Mouse (Mus musculus) neural tube, embryonic 14.5 days (tissue): Measurements from ENCODE around the gene Tgfb2. TPM values are rescaled to one million over a fixed set of nuclear protein-coding genes. Genes with fewer than 3 reads are reported as not detected.

ENCODE experiments used
- ATAC-seq: fragments of 200-750 bp; cut with Nextera tagmentation; 2 replicates; pipeline ENCODE4 v1.8.0; 2017; ENCODE audit warnings: low read depth, mild to moderate bottlenecking, moderate TSS enrichment, moderate library complexity
- H3K27ac ChIP-seq: fragments of 300-500 bp; sonication (generic); 2 replicates; pipeline ENCODE4 v1.5.1; 2014; ENCODE audit warnings: low read depth, mild to moderate bottlenecking, control low read depth, low read length, moderate library complexity, mixed read lengths
- H3K27me3 ChIP-seq: fragments of 300-500 bp; sonication (generic); 2 replicates; pipeline ENCODE4 v1.6.1; 2014; ENCODE audit warnings: low read length; ENCODE audit not compliant: control insufficient read depth, insufficient read depth
- H3K36me3 ChIP-seq: fragments of 300-500 bp; sonication (generic); 2 replicates; pipeline ENCODE4 v1.6.1; 2014; ENCODE audit warnings: low read length, mixed read lengths; ENCODE audit not compliant: control insufficient read depth, insufficient read depth
- H3K4me1 ChIP-seq: fragments of 300-500 bp; sonication (generic); 2 replicates; pipeline ENCODE4 v1.6.1; 2014; ENCODE audit warnings: low read length; ENCODE audit not compliant: control insufficient read depth, insufficient read depth
- H3K4me2 ChIP-seq: fragments of 300-500 bp; sonication (generic); 2 replicates; pipeline ENCODE4 v1.6.1; 2014; ENCODE audit warnings: mild to moderate bottlenecking, low read depth, low read length, control low read depth
- H3K4me3 ChIP-seq: fragments of 300-500 bp; sonication (generic); 2 replicates; pipeline ENCODE4 v1.5.1; 2014; ENCODE audit warnings: low read depth, low read length, control low read depth, mixed read lengths
- H3K9ac ChIP-seq: fragments of 300-500 bp; sonication (generic); replicated peaks from 2 replicates; pipeline ENCODE4 v1.6.1; 2014; ENCODE audit warnings: low read depth, mild to moderate bottlenecking, control low read depth, low read length, mixed read lengths
- H3K9me3 ChIP-seq: fragments of 300-500 bp; sonication (generic); 2 replicates; pipeline ENCODE4 v1.6.1; 2016; ENCODE audit warnings: low read length; ENCODE audit not compliant: control insufficient read depth
- WGBS: fragments of 180-500 bp; shearing (Covaris S2); extraction: QIAGEN DNeasy Blood & Tissue Kit; methylation state at CpG from one replicate; pipeline ENCODE4 v1.1.7; 2014; 5-methylcytosine and 5-hydroxymethylcytosine counted together
- polyA plus RNA-seq: library from polyadenylated mRNA; unstranded; fragments of >200 nt; fragmentation: Nextera tagmentation; extraction: Ambion mirVana; gene quantifications from 2 replicates; pipeline ENCODE4 v1.2.1, GENCODE M21; 2014

The Tgfb2 gene
- polyA plus RNA-seq, 1 experiment from 2014 or later: 35.9 TPM

- Histone ChIP-seq H3K9ac (no peak overlapping the region), H3K9me3 (no peaks in the 10 kb centered on the region), H3K4me2 (no peak overlapping the region), H3K4me1 (no peaks in the 10 kb centered on the region), H3K4me3 (no peak overlapping the region), H3K36me3 (no peaks in the 10 kb centered on the region), H3K27me3 (no peaks in the 10 kb centered on the region), H3K27ac (no peak overlapping the region)
- no peak for ATAC-seq
- 92% methylated on average over 6 of the region's 6 CpGs for WGBS
These were observed 123.7 kb downstream of the Tgfb2 start for GRCm38 (mm10) chr1:186582113-186582512.

GRCm38 (mm10) chr1:186581666-186582065, 124.1 kb downstream of the Tgfb2 start:
- Histone ChIP-seq H3K4me3 (no peak overlapping the region), H3K4me2 (no peak overlapping the region), H3K9ac (no peak overlapping the region), H3K36me3 (no peaks in the 10 kb centered on the region), H3K4me1 (no peaks in the 10 kb centered on the region), H3K9me3 (no peaks in the 10 kb centered on the region), H3K27me3 (no peaks in the 10 kb centered on the region), H3K27ac (no peak overlapping the region)
- WGBS: 79% methylated on average over 2 of the region's 2 CpGs
- no peak for ATAC-seq

- no peak overlapping the region for H3K27ac ChIP-seq
- WGBS: 97% methylated on average over 2 of the region's 2 CpGs
These were observed 124.7 kb downstream of the Tgfb2 start for GRCm38 (mm10) chr1:186581114-186581513.

GRCm38 (mm10) chr1:186577302-186577701, 128.5 kb downstream of the Tgfb2 start:
- no peak overlapping the region for H3K4me3 ChIP-seq
- no peaks in the 10 kb centered on the region for H3K4me1 ChIP-seq
- no peak for ATAC-seq
- H3K27me3 ChIP-seq: no peaks in the 10 kb centered on the region
- H3K27ac ChIP-seq: no peak overlapping the region
- H3K9ac ChIP-seq: no peak overlapping the region
- H3K36me3 ChIP-seq: no peaks in the 10 kb centered on the region
- H3K9me3 ChIP-seq: no peaks in the 10 kb centered on the region
- H3K4me2 ChIP-seq: no peak overlapping the region
- WGBS: 87% methylated on average over 5 of the region's 5 CpGs

More at GRCm38 (mm10) chr1:186581114-186581513, 124.7 kb downstream of the Tgfb2 start:
- Histone ChIP-seq H3K4me1 (no peaks in the 10 kb centered on the region), H3K36me3 (no peaks in the 10 kb centered on the region), H3K9ac (no peak overlapping the region), H3K27me3 (no peaks in the 10 kb centered on the region), H3K9me3 (no peaks in the 10 kb centered on the region), H3K4me2 (no peak overlapping the region), H3K4me3 (no peak overlapping the region)
- ATAC-seq: no peak

GRCm38 (mm10) chr1:186575629-186576028, 130.2 kb downstream of the Tgfb2 start:
- no peak for ATAC-seq
- no peaks in the 10 kb centered on the region for H3K36me3 ChIP-seq
- WGBS: 68% methylated on average over 9 of the region's 9 CpGs
- no peak overlapping the region for H3K4me2 ChIP-seq
- no peaks in the 10 kb centered on the region for H3K9me3 ChIP-seq
- H3K27ac ChIP-seq: no peak overlapping the region
- H3K9ac ChIP-seq: no peak overlapping the region
- H3K27me3 ChIP-seq: no peaks in the 10 kb centered on the region
- H3K4me3 ChIP-seq: no peak overlapping the region
- H3K4me1 ChIP-seq: no peaks in the 10 kb centered on the region

- H3K9ac ChIP-seq: no peak overlapping the region
- H3K27ac ChIP-seq: no peak overlapping the region
- WGBS: 92% methylated on average over 7 of the region's 7 CpGs
- no peaks in the 10 kb centered on the region for H3K4me1 ChIP-seq
- H3K9me3 ChIP-seq: no peaks in the 10 kb centered on the region
- H3K4me3 ChIP-seq: no peak overlapping the region
- no peaks in the 10 kb centered on the region for H3K36me3 ChIP-seq
- no peaks in the 10 kb centered on the region for H3K27me3 ChIP-seq
- no peak overlapping the region for H3K4me2 ChIP-seq
- ATAC-seq: no peak
These were observed 130.7 kb downstream of the Tgfb2 start for GRCm38 (mm10) chr1:186575074-186575473.

Other genes starting within 250 kb of the Tgfb2 start
- gene Rrp15, start 43.4 kb upstream of the Tgfb2 start, polyA plus RNA-seq: 27.8 and 35.1 TPM in 2 replicates